Mouse (Mus musculus) olfactory bulb, adult 2 months (tissue): ENCODE measurements around the gene Sbsn.

Source experiments
- CTCF ChIP-seq: fragments of 200-500 bp; IDR thresholded peaks from 2 replicates; pipeline ENCODE4 v1.5.1; 2012; ENCODE audit warnings: low read depth, mild to moderate bottlenecking, low read length, moderate library complexity; ENCODE audit not compliant: insufficient read depth
- POLR2A ChIP-seq: fragments of 200-500 bp; IDR thresholded peaks from 2 replicates; pipeline ENCODE4 v1.6.1; 2012; ENCODE audit warnings: mild to moderate bottlenecking, low read depth, low read length, moderate library complexity; ENCODE audit not compliant: insufficient read depth

GRCm38 (mm10) chr7:30800653-30801052 is 49.4 kb downstream of the Sbsn start:
- TF ChIP-seq CTCF, result no peak
- TF ChIP-seq POLR2A, result no peak
